Mouse (Mus musculus): ENCODE results near the gene Cblc.
A peak's percentile ranks its signal among the peaks of the same experiment; 100 is the strongest.

DNA sequence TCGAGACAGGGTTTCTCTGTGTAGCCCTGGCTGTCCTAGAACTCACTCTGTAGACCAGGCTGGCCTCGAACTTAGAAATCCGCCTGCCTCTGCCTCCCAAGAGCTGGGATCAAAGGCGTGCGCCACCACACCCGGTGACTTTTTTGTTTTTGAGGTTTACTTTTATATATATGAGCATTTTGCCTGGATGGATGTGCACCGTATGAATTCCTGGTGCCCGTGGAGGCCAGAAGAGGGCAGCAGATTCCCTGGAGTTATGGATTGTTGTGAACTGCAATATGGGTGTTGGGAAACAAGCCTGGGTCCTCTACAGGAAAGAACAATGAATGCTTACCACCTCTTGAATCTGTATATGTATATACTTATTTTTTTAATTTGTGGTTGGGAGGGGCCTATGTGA lies 44.0 kb downstream of the Cblc start:
- TF ChIP-seq CTCF (IDR thresholded peaks at IDR 0.05; ENCODE audit: low read depth, low read length) = peak; percentile 74
- TF ChIP-seq POLR2A (IDR thresholded peaks at IDR 0.05; ENCODE audit: insufficient read depth, low read length) = no peak

Data from ES-Bruce4 (cell line).